Mouse (Mus musculus): Measurements from ENCODE around the gene Ube2c. TPM values are rescaled to one million over a fixed set of nuclear protein-coding genes. Genes with fewer than 3 reads are reported as not detected.

The Ube2c gene
- total and polyA plus RNA-seq, 3 experiments = 1.5 to 7.3 (median 4.2) TPM

- 63% methylated on average over 3 of the region's 3 CpGs for WGBS
- H3K36me3 ChIP-seq (ENCODE audit: control insufficient read depth, insufficient read depth, low read length) = no peaks in the 10 kb centered on the region
- no peaks in the 10 kb centered on the region for H3K4me1 ChIP-seq (ENCODE audit: control insufficient read depth, insufficient read depth, low read length)
- no peak overlapping the region for H3K27ac ChIP-seq
- no peak for TF ChIP-seq POLR2A (IDR thresholded peaks at IDR 0.05; ENCODE audit: insufficient read depth, low read depth, low read length)
- TF ChIP-seq EP300 (IDR thresholded peaks at IDR 0.05; ENCODE audit: insufficient read depth, low read depth, low read length) = no peak
- intact Hi-C loops (cut with DNase I) = no loop called here
- no peaks in the 10 kb centered on the region for H3K27me3 ChIP-seq (ENCODE audit: control insufficient read depth, insufficient read depth, low read length)
- no peak overlapping the region for H3K9ac ChIP-seq (ENCODE audit: low read depth, low read length)
- H3K79me2 ChIP-seq (replicated peaks; ENCODE audit: control insufficient read depth, insufficient read depth, low read length) = no peaks in the 10 kb centered on the region
- DNase-seq = no peak
- no peak overlapping the region for H3K4me3 ChIP-seq
Observed at GRCm38 (mm10) chr2:164765841-164766240, 3.9 kb upstream of the Ube2c start.

GRCm38 (mm10) chr2:164767812-164768540, 1.7 kb upstream of the Ube2c start:
- Histone ChIP-seq H3K79me2 (replicated peaks; ENCODE audit: control insufficient read depth, insufficient read depth, low read length) (no peaks in the 10 kb centered on the region), H3K27ac (no peak overlapping the region), H3K4me3 (no peak overlapping the region), H3K4me1 (ENCODE audit: control insufficient read depth, insufficient read depth, low read length) (no peaks in the 10 kb centered on the region), H3K36me3 (ENCODE audit: control insufficient read depth, insufficient read depth, low read length) (no peaks in the 10 kb centered on the region), H3K9ac (ENCODE audit: low read depth, low read length) (no peak overlapping the region), H3K27me3 (ENCODE audit: control insufficient read depth, insufficient read depth, low read length) (no peaks in the 10 kb centered on the region)
- no peak for TF ChIP-seq CTCF (IDR thresholded peaks at IDR 0.05)
- no peak for TF ChIP-seq POLR2A (IDR thresholded peaks at IDR 0.05; ENCODE audit: insufficient read depth, low read depth, low read length)
- no peak for TF ChIP-seq EP300 (IDR thresholded peaks at IDR 0.05; ENCODE audit: insufficient read depth, low read depth, low read length)
- no peak for DNase-seq
- WGBS = 89% methylated on average over 15 of the region's 15 CpGs
- intact Hi-C loops (cut with DNase I) = no loop called here

GRCm38 (mm10) chr2:164770279-164770678, 581 bp downstream of the Ube2c start:
- Histone ChIP-seq H3K27me3 (ENCODE audit: control insufficient read depth, insufficient read depth, low read length) (no peaks in the 10 kb centered on the region), H3K9ac (ENCODE audit: low read depth, low read length) (no peak overlapping the region), H3K4me1 (ENCODE audit: control insufficient read depth, insufficient read depth, low read length) (no peaks in the 10 kb centered on the region), H3K36me3 (ENCODE audit: control insufficient read depth, insufficient read depth, low read length) (no peaks in the 10 kb centered on the region), H3K27ac (no peak overlapping the region), H3K79me2 (replicated peaks; ENCODE audit: control insufficient read depth, insufficient read depth, low read length) (no peaks in the 10 kb centered on the region), H3K4me3 (peak overlapping the region; percentile 59)
- 3% methylated on average over 15 of the region's 15 CpGs for WGBS
- DNase-seq = no peak
- TF ChIP-seq POLR2A (IDR thresholded peaks at IDR 0.05; ENCODE audit: insufficient read depth, low read depth, low read length) = no peak
- TF ChIP-seq CTCF (IDR thresholded peaks at IDR 0.05) = no peak
- no peak for TF ChIP-seq EP300 (IDR thresholded peaks at IDR 0.05; ENCODE audit: insufficient read depth, low read depth, low read length)
- intact Hi-C loops (cut with DNase I) = loop anchor here (2.0 kb wide), 1 partner anchor 23 kb away; no protein-coding TSS in a partner anchor

GRCm38 (mm10) chr2:164771123-164771522, 1.4 kb downstream of the Ube2c start:
- TF ChIP-seq CTCF (IDR thresholded peaks at IDR 0.05) (no peak), POLR2A (IDR thresholded peaks at IDR 0.05; ENCODE audit: insufficient read depth, low read depth, low read length) (no peak), EP300 (IDR thresholded peaks at IDR 0.05; ENCODE audit: insufficient read depth, low read depth, low read length) (no peak)
- H3K4me3 ChIP-seq = no peak overlapping the region
- DNase-seq = no peak
- H3K79me2 ChIP-seq (replicated peaks; ENCODE audit: control insufficient read depth, insufficient read depth, low read length) = no peaks in the 10 kb centered on the region
- intact Hi-C loops (cut with DNase I) = loop anchor here (2.0 kb wide), 1 partner anchor 24 kb away; no protein-coding TSS in a partner anchor
- no peaks in the 10 kb centered on the region for H3K36me3 ChIP-seq (ENCODE audit: control insufficient read depth, insufficient read depth, low read length)
- no peaks in the 10 kb centered on the region for H3K4me1 ChIP-seq (ENCODE audit: control insufficient read depth, insufficient read depth, low read length)
- H3K9ac ChIP-seq (ENCODE audit: low read depth, low read length) = no peak overlapping the region
- WGBS = 46% methylated on average over 8 of the region's 8 CpGs
- no peaks in the 10 kb centered on the region for H3K27me3 ChIP-seq (ENCODE audit: control insufficient read depth, insufficient read depth, low read length)
- H3K27ac ChIP-seq = no peak overlapping the region

- Histone ChIP-seq H3K27ac (no peak overlapping the region), H3K79me2 (replicated peaks; ENCODE audit: control insufficient read depth, insufficient read depth, low read length) (no peaks in the 10 kb centered on the region), H3K27me3 (ENCODE audit: control insufficient read depth, insufficient read depth, low read length) (no peaks in the 10 kb centered on the region), H3K9ac (ENCODE audit: low read depth, low read length) (no peak overlapping the region), H3K36me3 (ENCODE audit: control insufficient read depth, insufficient read depth, low read length) (no peaks in the 10 kb centered on the region), H3K4me1 (ENCODE audit: control insufficient read depth, insufficient read depth, low read length) (no peaks in the 10 kb centered on the region), H3K4me3 (no peak overlapping the region)
- intact Hi-C loops (cut with DNase I) = no loop called here
- no peak for TF ChIP-seq POLR2A (IDR thresholded peaks at IDR 0.05; ENCODE audit: insufficient read depth, low read depth, low read length)
- no peak for TF ChIP-seq CTCF (IDR thresholded peaks at IDR 0.05)
- TF ChIP-seq EP300 (IDR thresholded peaks at IDR 0.05; ENCODE audit: insufficient read depth, low read depth, low read length) = no peak
- 79% methylated on average over 14 of the region's 14 CpGs for WGBS
- no peak for DNase-seq
Observed at GRCm38 (mm10) chr2:164773229-164773988, 3.7 kb downstream of the Ube2c start.

GRCm38 (mm10) chr2:164773989-164774364, 4.3 kb downstream of the Ube2c start:
- intact Hi-C loops (cut with DNase I) = no loop called here
- H3K36me3 ChIP-seq (ENCODE audit: control insufficient read depth, insufficient read depth, low read length) = no peaks in the 10 kb centered on the region
- DNase-seq = no peak
- H3K9ac ChIP-seq (ENCODE audit: low read depth, low read length) = no peak overlapping the region
- H3K27ac ChIP-seq = no peak overlapping the region
- no peaks in the 10 kb centered on the region for H3K27me3 ChIP-seq (ENCODE audit: control insufficient read depth, insufficient read depth, low read length)
- H3K4me3 ChIP-seq = no peak overlapping the region
- 52% methylated on average over 5 of the region's 5 CpGs for WGBS
- TF ChIP-seq CTCF (IDR thresholded peaks at IDR 0.05) = no peak
- no peaks in the 10 kb centered on the region for H3K79me2 ChIP-seq (replicated peaks; ENCODE audit: control insufficient read depth, insufficient read depth, low read length)
- H3K4me1 ChIP-seq (ENCODE audit: control insufficient read depth, insufficient read depth, low read length) = no peaks in the 10 kb centered on the region; the same call in 1 of the 2 replicates

Data from heart, adult 2 months (tissue).